Mouse (Mus musculus) adrenal gland, adult 10 weeks (tissue): ENCODE measurements around the gene Nhlrc2. TPM values are rescaled to one million over a fixed set of nuclear protein-coding genes. Genes with fewer than 3 reads are reported as not detected.

Experiments
- polyA plus RNA-seq: library from polyadenylated mRNA; stranded (reverse); fragments of 350-450 nt; fragmentation: Illumina TruSeq; extraction: RNeasy Lipid Tissue Mini Kit (QIAGEN cat#74804); gene quantifications from one replicate; pipeline ENCODE4 v1.2.3, GENCODE M21; 2014; ENCODE audit warnings: low read depth, low replicate concordance

The Nhlrc2 gene
- polyA plus RNA-seq = 17.2 TPM

GRCm38 (mm10) chr19:56548230-56549032 lies at the start of gene Nhlrc2:
Gene Nhlrc2 (plus strand): TSS chr19:56548261.

GRCm38 (mm10) chr19:56547456-56548229 lies 418 bp upstream of the Nhlrc2 start, which contains the start of gene Dclre1a:
Gene Dclre1a (minus strand): TSS chr19:56548222.

Other genes with a start within 250 kb of the Nhlrc2 start
- 0.35 TPM for gene Nrap, start 158.2 kb upstream of the Nhlrc2 start, polyA plus RNA-seq
- 7.3 TPM for gene Casp7, start 151.1 kb upstream of the Nhlrc2 start, polyA plus RNA-seq
- gene Plekhs1, start 86.6 kb upstream of the Nhlrc2 start, polyA plus RNA-seq = not detected
- gene Dclre1a, start within 50 bp of the Nhlrc2 start, polyA plus RNA-seq = 50.8 TPM
- 1.0 TPM for gene Adrb1, start 173.9 kb downstream of the Nhlrc2 start, polyA plus RNA-seq